Mouse (Mus musculus) CH12.LX (cell line): ENCODE results near the gene 4933427D14Rik.

Experiments
- CTCF ChIP-seq, 2 experiments: IDR thresholded peaks in 1 of 2; conservative IDR thresholded peaks in 1 of 2; 2 replicates each; pipeline ENCODE4 v1.5.1; 2011 to 2012; ENCODE audit warnings: low read depth in 2 of 2, low read length in 2 of 2, improper control_type of control experiment in 1 of 2, inconsistent platforms in 1 of 2, mild to moderate bottlenecking in 1 of 2, moderate library complexity in 1 of 2
- POLR2A ChIP-seq: IDR thresholded peaks from 2 replicates; pipeline ENCODE4 v1.6.1; 2011; ENCODE audit warnings: low read depth, mild to moderate bottlenecking, improper control_type of control experiment, low read length

DNA sequence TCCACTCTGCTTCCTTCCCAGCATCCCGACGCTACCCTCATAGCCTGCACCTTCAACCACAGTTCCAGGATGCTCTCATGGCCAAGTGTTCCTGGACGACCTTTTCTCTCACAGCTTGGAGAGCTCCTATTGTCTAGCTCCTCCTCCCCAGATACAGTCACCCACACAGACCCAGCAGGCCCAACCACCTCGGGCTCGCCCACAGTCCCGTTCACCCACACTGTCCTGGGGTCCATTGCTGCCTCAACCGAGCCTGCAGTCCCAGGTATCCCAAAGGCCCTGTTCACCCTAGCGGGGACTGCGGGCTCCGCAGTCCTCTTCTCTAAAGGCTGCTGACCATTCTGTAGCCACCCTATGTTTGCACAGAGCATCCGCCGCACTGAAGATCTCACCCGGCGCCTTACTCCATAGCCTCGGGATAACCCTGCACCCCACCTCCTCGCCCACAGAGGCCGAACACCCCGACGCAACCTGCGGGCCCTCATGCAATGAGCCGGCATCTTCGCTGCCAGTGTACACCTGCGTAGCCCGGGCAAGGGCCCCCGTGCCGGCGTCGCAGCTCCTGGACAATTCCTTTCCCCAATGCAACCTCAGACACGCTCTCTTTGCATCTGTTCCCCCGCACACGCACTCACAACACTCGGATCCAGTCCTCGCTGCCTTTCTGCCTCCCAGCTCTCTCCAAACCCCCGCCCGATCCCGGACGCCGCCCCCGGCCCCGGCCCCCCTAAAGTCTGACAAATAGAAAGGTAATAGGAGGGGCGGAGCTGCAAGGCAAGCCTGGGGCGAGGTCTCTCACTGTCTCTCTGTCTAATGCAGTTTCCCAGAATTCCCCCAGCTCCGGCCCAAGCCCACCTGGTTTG, 687 bp downstream of the 4933427D14Rik start, which contains the start of gene Gm43951:
- TF ChIP-seq POLR2A, result no peak
- TF ChIP-seq CTCF (conservative IDR thresholded peaks at IDR 0.05 in 1 of 2, IDR thresholded peaks at IDR 0.05 in 1 of 2; ENCODE audit: low read depth in 2 of 2, low read length in 2 of 2), result no peak
